Mouse (Mus musculus) ES-E14 (cell line): Measurements from ENCODE around the gene Ppp1r2. TPM values are rescaled to one million over a fixed set of nuclear protein-coding genes. Genes with fewer than 3 reads are reported as not detected.

Experiments used
- DNase-seq: peaks from one replicate; pipeline ENCODE4 v3.0.0-alpha.2; 2013; ENCODE audit warnings: low read depth, low spot score
- H3K27ac ChIP-seq: 2 replicates; pipeline ENCODE4 v1.5.1; 2012; ENCODE audit warnings: low read depth, mild to moderate bottlenecking, low read length, moderate library complexity, mixed read lengths; ENCODE audit not compliant: poor library complexity, insufficient read depth, severe bottlenecking
- H3K36me3 ChIP-seq: 2 replicates; pipeline ENCODE4 v1.6.1; 2012; ENCODE audit warnings: mild to moderate bottlenecking, low read length, moderate library complexity, mixed read lengths; ENCODE audit not compliant: control insufficient read depth, poor library complexity, insufficient read depth, severe bottlenecking
- H3K4me1 ChIP-seq, 2 experiments: fragments of 150-350 bp in 1 of 2; sonication (generic) in 1 of 2; 2 replicates each; pipeline ENCODE4 v1.6.1; 2012; ENCODE audit warnings: low read length in 2 of 2, mild to moderate bottlenecking in 1 of 2, mixed read lengths in 1 of 2; ENCODE audit not compliant: control insufficient read depth in 2 of 2, insufficient read depth in 2 of 2, poor library complexity in 1 of 2
- H3K4me3 ChIP-seq, 2 experiments: fragments of 150-350 bp in 1 of 2; sonication (generic) in 1 of 2; 2 replicates each; pipeline ENCODE4 v1.5.1; 2012; ENCODE audit warnings: low read length in 2 of 2, low read depth in 1 of 2, mild to moderate bottlenecking in 1 of 2, mixed read lengths in 1 of 2; ENCODE audit not compliant: insufficient read depth in 1 of 2, poor library complexity in 1 of 2, severe bottlenecking in 1 of 2
- H3K9ac ChIP-seq: 2 replicates; pipeline ENCODE4 v1.6.1; 2012; ENCODE audit warnings: low read depth, mild to moderate bottlenecking, low read length, mixed read lengths; ENCODE audit not compliant: poor library complexity, insufficient read depth, severe bottlenecking
- H3K9me3 ChIP-seq: fragments of 150-350 bp; sonication (generic); 2 replicates; pipeline ENCODE4 v1.6.1; 2012; ENCODE audit warnings: low read depth, mild to moderate bottlenecking, low read length; ENCODE audit not compliant: control insufficient read depth, insufficient read depth
- CHD2 ChIP-seq: IDR thresholded peaks from 2 replicates; pipeline ENCODE4 v1.6.1; 2014; ENCODE audit warnings: mild to moderate bottlenecking, low read depth, low read length, inconsistent platforms
- HCFC1 ChIP-seq: IDR thresholded peaks from 2 replicates; pipeline ENCODE4 v1.6.1; 2012; ENCODE audit warnings: low read length, inconsistent platforms, borderline replicate concordance; ENCODE audit not compliant: insufficient read depth
- MAFK ChIP-seq: IDR thresholded peaks from 2 replicates; pipeline ENCODE4 v1.6.1; 2014; ENCODE audit warnings: mild to moderate bottlenecking, low read depth, low read length, inconsistent platforms; ENCODE audit not compliant: insufficient read depth
- ZC3H11A ChIP-seq: IDR thresholded peaks from 2 replicates; pipeline ENCODE4 v1.6.1; 2012; ENCODE audit warnings: low read depth, mild to moderate bottlenecking, inconsistent platforms, low read length, borderline replicate concordance
- ZNF384 ChIP-seq: IDR thresholded peaks from 2 replicates; pipeline ENCODE4 v1.6.1; 2012; ENCODE audit warnings: low read depth, low read length, inconsistent platforms
- in situ Hi-C, 2 experiments: fragments of 600-800 bp; cut with MboI; formaldehyde crosslinking; loops; one replicate each; pipeline ENCODE4 v1.15.1; 2025; ENCODE audit warnings: low sequenced_read_pairs in 2 of 2, inconsistent platforms in 1 of 2; ENCODE audit not compliant: unreplicated experiment in 2 of 2
- total RNA-seq: library from RNA; depleted of rRNA; stranded (reverse); fragments of 300-350 nt; gene quantifications from 2 replicates; pipeline ENCODE4 v1.2.3, GENCODE M21; 2012; rRNA removed

Gene Ppp1r2
- total RNA-seq, 1 experiment, result 63.1 TPM

GRCm38 (mm10) chr16:31205187-31205586 lies 69.9 kb downstream of the Ppp1r2 start:
- Histone ChIP-seq H3K9ac (no peak overlapping the region), H3K9me3 (no peaks in the 10 kb centered on the region), H3K36me3 (no peaks in the 10 kb centered on the region), H3K27ac (no peak overlapping the region), H3K4me3 (no peak overlapping the region), H3K4me1 (no peaks in the 10 kb centered on the region)
- in situ Hi-C loops, result no loop called here
- DNase-seq, result no peak
- TF ChIP-seq ZNF384, result no peak
- TF ChIP-seq ZC3H11A, result no peak
- no peak for TF ChIP-seq HCFC1
- no peak for TF ChIP-seq MAFK
- no peak for TF ChIP-seq CHD2

GRCm38 (mm10) chr16:31204216-31204615 lies 70.9 kb downstream of the Ppp1r2 start:
- in situ Hi-C loops, result no loop called here
- no peak for DNase-seq
- no peak for TF ChIP-seq ZC3H11A
- TF ChIP-seq MAFK, result no peak
- no peak for TF ChIP-seq CHD2
- TF ChIP-seq ZNF384, result no peak
- no peak for TF ChIP-seq HCFC1
- H3K36me3 ChIP-seq, result no peaks in the 10 kb centered on the region
- no peak overlapping the region for H3K27ac ChIP-seq
- H3K4me1 ChIP-seq, result no peaks in the 10 kb centered on the region
- H3K4me3 ChIP-seq, result no peak overlapping the region
- H3K9me3 ChIP-seq, result no peaks in the 10 kb centered on the region
- H3K9ac ChIP-seq, result no peak overlapping the region

- in situ Hi-C loops, result no loop called here
- TF ChIP-seq ZC3H11A (no peak), ZNF384 (no peak), HCFC1 (no peak), MAFK (no peak), CHD2 (no peak)
- no peaks in the 10 kb centered on the region for H3K4me1 ChIP-seq
- H3K27ac ChIP-seq, result no peak overlapping the region
- no peaks in the 10 kb centered on the region for H3K36me3 ChIP-seq
- H3K9ac ChIP-seq, result no peak overlapping the region
- no peaks in the 10 kb centered on the region for H3K9me3 ChIP-seq
- no peak for DNase-seq
- peak overlapping the region in 1 of 2 experiments; percentile 53; a peak in 1 of 4 replicates for H3K4me3 ChIP-seq
These were observed 73.4 kb downstream of the Ppp1r2 start for GRCm38 (mm10) chr16:31201704-31202103.

Other genes with a start within 250 kb of the Ppp1r2 start
- gene Xxylt1, start 193.8 kb downstream of the Ppp1r2 start, total RNA-seq, result 22.6 and 39.8 TPM in 2 replicates
- gene Acap2, start 74.0 kb downstream of the Ppp1r2 start, total RNA-seq, result 23.4 and 23.8 TPM in 2 replicates
- 10.6 and 22.7 TPM in 2 replicates for gene Apod, start 39.5 kb upstream of the Ppp1r2 start, total RNA-seq
- gene Bdh1, start 147.0 kb upstream of the Ppp1r2 start, total RNA-seq, result 12.0 and 17.1 TPM in 2 replicates